ENCODE assay signal across 8 mouse cellular contexts in genomic region chr10:58675533-58675932, GRCm38 (mm10). TPM values are rescaled to one million over a fixed set of nuclear protein-coding genes. Genes with fewer than 3 reads are reported as not detected.
DNase-seq lines count a peak whose midpoint lies in the region; ATAC-seq and TF ChIP-seq lines count a peak whose summit lies in the region.

Edar (minus strand) TSS chr10:58675654.

- ATAC-seq in erythroblast, adult 5-6 weeks (replicated peaks; ENCODE audit: low FRiP score, poor library complexity, severe bottlenecking): peak; percentile 60
- 0 out of 2 replicates have a peak, but pooled peaks have one; percentile 29 for ATAC-seq in heart, embryonic 13.5 days (ENCODE audit: extremely low read depth, insufficient number of reproducible peaks, low FRiP score, low TSS enrichment)
- peak; percentile 92 for ATAC-seq in kidney, embryonic 16.5 days (ENCODE audit: low FRiP score, low TSS enrichment)

- peaks cover 31% of the 10 kb centered on the region for H3K27me3 ChIP-seq in heart, embryonic 13.5 days (replicated peaks)
- no peaks in the 10 kb centered on the region for H3K27me3 ChIP-seq in kidney, embryonic 16.5 days (ENCODE audit: insufficient read depth, low read length)
- no peaks in the 10 kb centered on the region; the same call in 1 of the 2 replicates for H3K27me3 ChIP-seq in liver, adult 2 months (ENCODE audit: control insufficient read depth, insufficient read depth, low read length)
- no peaks in the 10 kb centered on the region for H3K27me3 ChIP-seq in splenic B cell, adult 2 months (ENCODE audit: control insufficient read depth, insufficient read depth, low read length, poor library complexity, severe bottlenecking)

- no peak for TF ChIP-seq POLR2A in liver, adult 2 months (IDR thresholded peaks at IDR 0.05; ENCODE audit: extremely low read depth, insufficient read depth, low read length)

- TF ChIP-seq CTCF in liver, adult 2 months (IDR thresholded peaks at IDR 0.05; ENCODE audit: low read depth, low read length): peak; percentile 82

- H3K4me3 ChIP-seq in heart, embryonic 13.5 days: peak within 1 kb of the TSS; percentile 49
- peak within 1 kb of the TSS; percentile 43 for H3K4me3 ChIP-seq in kidney, embryonic 16.5 days (ENCODE audit: low read length)
- peak within 1 kb of the TSS; percentile 43 for H3K4me3 ChIP-seq in liver, adult 2 months (ENCODE audit: insufficient read depth, low read depth, low read length)

- no peak within 1 kb of the TSS for H3K27ac ChIP-seq in heart, embryonic 13.5 days (replicated peaks)
- H3K27ac ChIP-seq in kidney, embryonic 16.5 days (ENCODE audit: low read length): no peak within 1 kb of the TSS
- H3K27ac ChIP-seq in liver, adult 2 months (replicated peaks; ENCODE audit: insufficient read depth, low read depth, low read length): no peak within 1 kb of the TSS

- no peaks in the 10 kb centered on the region for H3K9me3 ChIP-seq in heart, embryonic 13.5 days
- H3K9me3 ChIP-seq in kidney, embryonic 16.5 days (ENCODE audit: low read length): no peaks in the 10 kb centered on the region

- WGBS in heart, embryonic 13.5 days: 1% methylated on average over 20 of the region's 20 CpGs
- 2% methylated on average over 20 of the region's 20 CpGs for WGBS in kidney, embryonic 16.5 days
- 3% methylated on average over 20 of the region's 20 CpGs for WGBS in liver, adult 2 months

- no peaks in the 10 kb centered on the region for H3K79me2 ChIP-seq in liver, adult 2 months (ENCODE audit: control insufficient read depth, insufficient read depth, low read length)

- H3K36me3 ChIP-seq in heart, embryonic 13.5 days: no peaks in the 10 kb centered on the region
- no peaks in the 10 kb centered on the region for H3K36me3 ChIP-seq in kidney, embryonic 16.5 days (ENCODE audit: insufficient read depth, low read length)
- no peaks in the 10 kb centered on the region for H3K36me3 ChIP-seq in liver, adult 2 months (ENCODE audit: control insufficient read depth, insufficient read depth, low read length)
- H3K36me3 ChIP-seq in splenic B cell, adult 2 months (ENCODE audit: control insufficient read depth, insufficient read depth, low read length, poor library complexity, severe bottlenecking): no peaks in the 10 kb centered on the region

- H3K4me2 ChIP-seq in heart, embryonic 13.5 days: peak within 1 kb of the TSS; percentile 73
- peak within 1 kb of the TSS; percentile 56 for H3K4me2 ChIP-seq in kidney, embryonic 16.5 days (replicated peaks; ENCODE audit: low read depth, low read length)

- H3K9ac ChIP-seq in heart, embryonic 13.5 days: peak within 1 kb of the TSS; percentile 74
- H3K9ac ChIP-seq in kidney, embryonic 16.5 days (replicated peaks; ENCODE audit: low read length): peak within 1 kb of the TSS; percentile 48; the same call in 1 of the 2 replicates
- H3K9ac ChIP-seq in liver, adult 2 months (ENCODE audit: low read depth, low read length): peak within 1 kb of the TSS; percentile 46

- H3K4me1 ChIP-seq in heart, embryonic 13.5 days: peaks cover 6% of the 10 kb centered on the region; the same call in 1 of the 2 replicates
- H3K4me1 ChIP-seq in kidney, embryonic 16.5 days (ENCODE audit: insufficient read depth, low read length): no peaks in the 10 kb centered on the region
- no peaks in the 10 kb centered on the region for H3K4me1 ChIP-seq in liver, adult 2 months (ENCODE audit: control insufficient read depth, insufficient read depth, low read length)

- DNase-seq in 3T3-L1 (ENCODE audit: low read depth, low spot score): peak; percentile 17
- peak; percentile 62 for DNase-seq in brain, adult 2 months (ENCODE audit: low read depth, low spot score)
- peak; percentile 14 for DNase-seq in liver, adult 2 months (ENCODE audit: extremely low read depth, low read depth, low spot score)
- peak; percentile 55 for DNase-seq in naive thymus-derived CD4-positive, alpha-beta T cell, adult 2 months (ENCODE audit: low read depth)
- DNase-seq in splenic B cell, adult 2 months (ENCODE audit: low read depth, low spot score): peak; percentile 45

RNA-seq across cellular contexts. Expression of gene Edar, which starts in this region (rescaled TPM):
- not detected in 2 replicates for total RNA-seq in erythroblast, adult 5-6 weeks (2015; ENCODE audit: low replicate concordance)
- total RNA-seq in erythroblast, adult 5-6 weeks (2017; ENCODE audit: low replicate concordance): not detected in 2 replicates
- 0.06 and 0.07 TPM in 2 replicates for polyA plus RNA-seq in heart, embryonic 13.5 days (2015; fragmentation: Nextera tagmentation; extraction: Ambion mirVana)
- 0.40 and 0.45 TPM in 2 replicates for polyA plus RNA-seq in kidney, embryonic 16.5 days (2015; fragmentation: Nextera tagmentation; extraction: Ambion mirVana)
- under 0.01 TPM in 1 of 2 replicates, not detected in the other for total RNA-seq in liver, adult 2 months (2014; rRNA removed)
- 0.05 TPM in 1 of 2 replicates, not detected in the other for polyA plus RNA-seq in liver, adult 2 months (2012; rRNA removed)

Comparison
In these comparisons a context has a peak if more than half of its experiments do, and no peak if none do; other contexts are left out.
1. Peak in ATAC-seq in erythroblast, adult 5-6 weeks; RNA of the gene not detected or under 1 TPM.
2. Peak in ATAC-seq, H3K4me3 ChIP-seq, H3K9ac ChIP-seq and H3K4me2 ChIP-seq in heart, embryonic 13.5 days; RNA of the gene not detected or under 1 TPM.
3. Peak in ATAC-seq, H3K4me3 ChIP-seq, H3K9ac ChIP-seq and H3K4me2 ChIP-seq in kidney, embryonic 16.5 days; RNA of the gene not detected or under 1 TPM.
4. Peak in DNase-seq, H3K4me3 ChIP-seq and H3K9ac ChIP-seq in liver, adult 2 months; RNA of the gene not detected or under 1 TPM.
5. ATAC-seq: peak in every context shown above with its lines; median percentile 92 in kidney, embryonic 16.5 days; 60 in erythroblast, adult 5-6 weeks; 29 in heart, embryonic 13.5 days.